Mouse (Mus musculus) cerebellum, adult 8-10 months (tissue): ENCODE measurements around the gene Rpap2.

Experiments used
- DNase-seq: peaks from one replicate; pipeline ENCODE4 v3.0.0; 2022

The Rpap2 gene

GRCm38 (mm10) chr5:107687592-107688498 is 90.7 kb downstream of the Rpap2 start:
- peak; percentile 26 for DNase-seq

GRCm38 (mm10) chr5:107688499-107688866 is 91.3 kb downstream of the Rpap2 start:
- no peak for DNase-seq

GRCm38 (mm10) chr5:107695019-107695418 is 97.8 kb downstream of the Rpap2 start:
- no peak for DNase-seq

GRCm38 (mm10) chr5:107698888-107699287 is 101.7 kb downstream of the Rpap2 start:
- no peak for DNase-seq

GRCm38 (mm10) chr5:107700873-107701272 is 103.7 kb downstream of the Rpap2 start:
- DNase-seq = no peak

GRCm38 (mm10) chr5:107701658-107702057 is 104.5 kb downstream of the Rpap2 start:
- no peak for DNase-seq

GRCm38 (mm10) chr5:107703207-107703763 is 106.1 kb downstream of the Rpap2 start:
- no peak for DNase-seq

GRCm38 (mm10) chr5:107705756-107706155 is 108.6 kb downstream of the Rpap2 start:
- no peak for DNase-seq

GRCm38 (mm10) chr5:107706262-107706661 is 109.1 kb downstream of the Rpap2 start:
- no peak for DNase-seq

- no peak for DNase-seq
Observed at GRCm38 (mm10) chr5:107708124-107708797, 111.1 kb downstream of the Rpap2 start.
